Comparison of ENCODE assay signal across 13 mouse cellular contexts in genomic region chr17:26487266-26487665, GRCm38 (mm10).
DNase-seq lines count a peak whose midpoint lies in the region; ATAC-seq and TF ChIP-seq lines count a peak whose summit lies in the region.
"Had no signal": no experiment of that assay in that cellular context is flagged by ENCODE, and none has a peak within 500 bp of the region (broad histone marks: within the 10 kb centered on the region; RNA-seq: fewer than 3 reads in every experiment).

No protein-coding gene starts in this region.

- DNase-seq in gastrocnemius, adult 2 months: peak; percentile 81
- no peak for DNase-seq in gastrocnemius, postnatal 4 days (ENCODE audit: low spot score in 2 of 2)
- DNase-seq in kidney, postnatal 14 days: peak; percentile 38
- no peak for DNase-seq in kidney, adult 11 months
- no peak for DNase-seq in MN1 (ENCODE audit: low spot score)
- DNase-seq in B cell, adult 2 months: no peak
- DNase-seq: cerebellum, adult 11 months had no signal

- peaks cover 3% of the 10 kb centered on the region for H3K4me1 ChIP-seq in bone marrow, adult 2 months (ENCODE audit: control insufficient read depth, insufficient read depth, low read length)
- H3K4me1 ChIP-seq: hindbrain, embryonic 13.5 days; midbrain, embryonic 13.5 days had no signal

- intact Hi-C loops in gastrocnemius, adult 2 months (cut with DNase I): no loop called here

- WGBS in bone marrow, adult 2 months: 49% methylated on average over 5 of the region's 5 CpGs

- TF ChIP-seq CTCF in gastrocnemius, adult 2 months (IDR thresholded peaks at IDR 0.05): peak; percentile 13; the same call in 1 of the 2 replicates
- TF ChIP-seq CTCF in bone marrow, adult 2 months (IDR thresholded peaks at IDR 0.05; ENCODE audit: control insufficient read depth, insufficient read depth, low read length): no peak

- TF ChIP-seq POLR2A in bone marrow, adult 2 months (IDR thresholded peaks at IDR 0.05; ENCODE audit: borderline replicate concordance, control insufficient read depth, low read depth, low read length): no peak

- H3K4me3 ChIP-seq in gastrocnemius, adult 2 months: peak overlapping the region; percentile 9
- H3K4me3 ChIP-seq in bone marrow, adult 2 months (replicated peaks; ENCODE audit: control insufficient read depth, low read depth, low read length): no peak overlapping the region
- H3K4me3 ChIP-seq: erythroblast, embryonic 14.5 days; hindbrain, embryonic 13.5 days; lung, embryonic 15.5 days; midbrain, embryonic 13.5 days had no signal

- 0 out of 2 replicates have a peak, but pooled peaks have one; percentile 34 for ATAC-seq in megakaryocyte progenitor cell, adult 5-6 weeks (replicated peaks; ENCODE audit: poor library complexity)
- ATAC-seq: midbrain, embryonic 13.5 days had no signal

- H3K27ac ChIP-seq in gastrocnemius, adult 2 months: peak overlapping the region; percentile 94
- H3K27ac ChIP-seq in bone marrow, adult 2 months (ENCODE audit: control insufficient read depth, insufficient read depth, low read depth, low read length, poor library complexity): 0 out of 2 replicates have a peak overlapping the region, but pooled peaks have one; percentile 7
- H3K27ac ChIP-seq: hindbrain, embryonic 13.5 days; lung, embryonic 15.5 days; midbrain, embryonic 13.5 days had no signal

Comparison
In these comparisons a context has a peak if more than half of its experiments do, and no peak if none do; other contexts are left out.
1. DNase-seq: peak in gastrocnemius, adult 2 months (single experiment) and kidney, postnatal 14 days (single experiment); none in gastrocnemius, postnatal 4 days (0 of 2), kidney, adult 11 months (single experiment), MN1 (single experiment) and B cell, adult 2 months (0 of 2).